Mouse (Mus musculus) G1E (cell line): ENCODE data around the gene Slc35b1.

Experiments used
- CTCF ChIP-seq: IDR thresholded peaks from 2 replicates; pipeline ENCODE4 v1.5.1; 2012; ENCODE audit warnings: low read depth, low read length, inconsistent platforms, mixed read lengths
- GATA2 ChIP-seq: IDR thresholded peaks from 2 replicates; pipeline ENCODE4 v1.6.1; 2012; ENCODE audit warnings: low read depth, low read length, inconsistent platforms, borderline replicate concordance
- TAL1 ChIP-seq: conservative IDR thresholded peaks from 2 replicates; pipeline ENCODE4 v1.6.1; 2012; ENCODE audit warnings: low read depth, low read length, inconsistent platforms, mixed read lengths

DNA sequence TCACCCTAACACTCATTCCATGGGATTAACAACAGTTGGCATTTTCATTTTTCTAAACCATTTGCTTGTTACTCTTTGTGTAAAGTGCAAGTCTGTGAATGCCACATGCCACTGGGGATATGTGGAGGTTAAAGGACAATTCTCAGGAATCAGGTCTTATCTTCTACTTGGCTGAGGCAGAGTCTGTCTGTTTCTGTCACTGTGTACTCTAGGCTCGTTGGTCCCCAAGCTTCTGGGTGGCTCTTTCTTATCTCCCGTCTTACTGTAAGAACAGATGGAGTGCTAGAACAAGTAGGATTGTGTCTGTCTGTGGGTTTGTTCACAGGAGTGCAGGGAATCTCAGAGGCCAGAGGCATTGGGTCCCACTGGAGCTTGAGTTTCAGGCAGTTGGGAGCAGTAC is 46.9 kb downstream of the Slc35b1 start:
- TF ChIP-seq CTCF (no peak), TAL1 (no peak), GATA2 (no peak)
